Mouse (Mus musculus) cerebellum, adult 9-11 months (tissue): ENCODE results near the gene Sox8.

Experiments
- DNase-seq: peaks from one replicate; pipeline ENCODE4 v3.0.0; 2022

The Sox8 gene

DNA sequence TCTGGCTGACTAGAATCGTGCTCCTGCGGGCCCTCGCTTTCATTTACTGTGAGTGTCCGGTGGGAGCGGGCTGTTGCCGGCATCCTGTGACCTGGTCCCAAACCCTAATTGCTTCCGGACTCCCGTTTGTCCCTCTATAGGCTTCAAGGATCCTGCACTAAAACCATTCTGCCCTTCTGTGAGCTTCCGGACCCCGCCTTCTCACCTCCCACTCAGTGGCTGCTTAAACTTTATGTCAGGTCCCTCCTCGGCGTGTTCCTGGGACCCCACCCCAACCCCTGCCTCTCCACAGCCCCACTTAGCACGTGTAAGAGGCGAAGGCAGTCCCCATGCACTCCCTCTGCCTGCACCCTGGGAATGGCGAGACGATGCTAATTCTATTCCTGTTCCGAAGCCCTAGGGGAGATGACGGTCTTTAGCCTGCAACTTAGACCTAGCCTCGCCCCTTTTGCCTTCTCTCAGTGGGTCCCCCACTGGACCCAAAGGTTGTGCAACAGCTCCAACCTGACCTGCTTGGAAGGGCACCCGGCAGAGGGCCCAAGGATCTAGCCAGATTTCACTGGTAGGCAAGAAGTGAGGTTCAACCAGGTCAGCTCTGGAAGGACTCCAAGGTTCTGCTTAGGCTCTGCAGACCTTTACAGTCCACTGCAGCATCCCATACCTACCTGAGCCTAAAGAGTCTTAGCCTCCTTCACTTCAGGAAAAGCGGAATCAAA is 9.0 kb upstream of the Sox8 start:
- peak; percentile 53 for DNase-seq

DNA sequence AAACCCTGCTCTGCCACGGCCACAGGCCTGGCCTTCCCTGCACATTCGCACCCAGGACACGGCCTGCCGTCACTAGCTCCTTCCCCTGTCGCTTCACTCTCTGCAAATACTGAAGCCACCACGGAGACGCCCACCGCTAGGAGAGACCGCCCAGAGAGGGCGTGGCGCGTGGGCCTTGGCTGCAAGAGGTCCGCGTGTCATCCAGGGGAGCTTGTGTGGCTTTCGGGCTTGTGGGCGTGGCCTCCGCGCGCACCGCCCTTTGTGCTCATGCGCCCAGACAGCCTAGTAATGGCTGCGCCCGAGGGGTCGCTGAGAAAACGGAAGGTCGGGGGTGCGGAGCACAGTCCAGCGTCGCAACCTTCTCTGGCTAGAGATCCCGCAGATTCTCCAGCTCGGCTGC is 8.4 kb upstream of the Sox8 start, which contains the start of gene Lmf1:
Gene Lmf1 (plus strand): TSS at position 166 of the 400 bp plus-strand sequence.
- peak; percentile 97 for DNase-seq

DNA sequence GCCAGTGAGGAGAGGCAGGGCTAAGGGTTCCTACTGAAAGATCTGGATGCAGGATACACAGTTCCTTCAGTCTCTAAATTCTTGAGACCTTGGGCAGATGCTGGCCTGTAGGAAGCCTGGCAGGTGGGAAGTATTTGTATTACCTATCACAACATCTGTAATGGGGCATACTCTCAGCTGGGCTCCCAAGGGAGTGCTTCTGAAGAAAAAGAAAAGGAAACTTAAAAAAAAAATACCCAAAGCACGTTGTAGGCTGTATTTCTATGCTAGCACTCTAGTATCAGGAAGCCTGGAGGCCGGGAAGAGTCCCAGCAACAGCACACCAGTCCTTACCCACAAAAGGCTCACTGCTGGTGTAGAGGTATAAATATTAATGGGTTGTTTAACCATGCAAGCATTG is 7.2 kb upstream of the Sox8 start:
- DNase-seq, result no peak

- DNase-seq, result no peak
Observed at GRCm38 (mm10) chr17:25577263-25577662, 6.8 kb upstream of the Sox8 start.

- DNase-seq, result no peak
Observed at GRCm38 (mm10) chr17:25576034-25576433, 5.5 kb upstream of the Sox8 start.

- no peak for DNase-seq
Observed at GRCm38 (mm10) chr17:25575208-25575971, 4.9 kb upstream of the Sox8 start.

- no peak for DNase-seq
Observed at GRCm38 (mm10) chr17:25571453-25571820, 951 bp upstream of the Sox8 start.

- DNase-seq, result no peak
Observed at GRCm38 (mm10) chr17:25569833-25570647, 446 bp downstream of the Sox8 start.

GRCm38 (mm10) chr17:25568880-25569279 is 1.6 kb downstream of the Sox8 start:
- DNase-seq, result no peak

DNA sequence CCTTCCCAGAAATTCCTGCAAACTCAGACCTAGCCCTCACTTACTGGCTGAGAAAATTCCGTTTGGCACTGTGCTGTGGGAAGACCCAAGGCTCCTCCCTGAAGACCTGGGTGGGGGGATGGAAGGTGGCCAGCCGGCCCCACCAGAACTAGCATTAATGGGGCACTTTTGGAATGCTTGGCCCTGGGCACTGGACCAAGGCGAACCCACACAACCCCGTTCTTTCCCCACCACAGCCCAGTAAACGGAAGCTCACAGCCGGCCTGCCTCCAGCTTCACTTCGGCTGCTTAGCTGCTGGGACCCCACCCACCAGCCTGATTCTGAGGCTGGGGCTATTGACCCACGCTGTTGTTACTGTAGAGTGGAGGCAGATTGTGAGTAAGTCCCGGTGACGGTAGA is 2.3 kb downstream of the Sox8 start:
- DNase-seq, result peak; percentile 34

DNA sequence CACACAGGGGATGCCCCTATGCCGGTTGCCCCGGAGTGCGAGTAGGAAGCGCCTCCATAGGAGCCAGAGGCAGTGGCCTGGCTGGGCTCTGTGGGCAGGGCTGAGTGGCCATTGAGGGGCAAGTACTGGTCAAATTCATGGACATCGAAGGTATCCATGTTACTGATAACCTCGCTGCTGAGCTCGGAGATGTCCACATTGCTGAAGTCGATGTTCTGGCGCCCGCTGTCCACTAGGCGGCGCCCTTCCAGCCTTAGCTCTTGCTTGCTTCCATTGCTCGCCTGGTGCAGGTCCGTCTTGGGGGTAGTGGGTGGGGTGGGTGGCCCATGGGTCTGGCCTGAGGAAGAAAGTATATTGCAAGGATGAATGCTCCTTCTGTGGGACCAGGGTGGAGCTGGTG is 2.7 kb downstream of the Sox8 start:
- peak; percentile 48 for DNase-seq

- no peak for DNase-seq
Observed at GRCm38 (mm10) chr17:25567261-25567660, 3.2 kb downstream of the Sox8 start.

- DNase-seq, result no peak
Observed at GRCm38 (mm10) chr17:25565860-25566600, 4.5 kb downstream of the Sox8 start.

- DNase-seq, result peak; percentile 42
Observed at GRCm38 (mm10) chr17:25565244-25565643, 5.2 kb downstream of the Sox8 start.

DNA sequence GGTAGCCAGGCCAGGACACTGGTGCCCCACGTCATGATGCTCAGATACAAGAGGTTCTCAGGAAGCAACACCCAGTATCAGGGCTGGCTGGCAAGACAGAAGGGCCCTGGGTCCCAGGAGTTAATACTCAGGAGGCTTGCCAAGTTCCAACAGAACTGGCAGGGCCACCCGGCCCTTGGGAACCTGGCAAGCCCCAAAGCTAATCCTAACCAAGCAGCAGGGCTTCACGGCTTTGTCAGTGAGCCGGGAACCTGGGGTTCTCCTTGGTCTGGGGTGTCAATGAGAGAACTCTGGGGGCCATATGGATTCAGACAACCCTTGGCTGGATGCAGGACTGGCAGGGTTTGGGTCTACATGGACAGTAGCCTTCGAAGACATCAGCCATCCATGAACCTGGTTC is 6.0 kb downstream of the Sox8 start:
- peak; percentile 42 for DNase-seq

DNA sequence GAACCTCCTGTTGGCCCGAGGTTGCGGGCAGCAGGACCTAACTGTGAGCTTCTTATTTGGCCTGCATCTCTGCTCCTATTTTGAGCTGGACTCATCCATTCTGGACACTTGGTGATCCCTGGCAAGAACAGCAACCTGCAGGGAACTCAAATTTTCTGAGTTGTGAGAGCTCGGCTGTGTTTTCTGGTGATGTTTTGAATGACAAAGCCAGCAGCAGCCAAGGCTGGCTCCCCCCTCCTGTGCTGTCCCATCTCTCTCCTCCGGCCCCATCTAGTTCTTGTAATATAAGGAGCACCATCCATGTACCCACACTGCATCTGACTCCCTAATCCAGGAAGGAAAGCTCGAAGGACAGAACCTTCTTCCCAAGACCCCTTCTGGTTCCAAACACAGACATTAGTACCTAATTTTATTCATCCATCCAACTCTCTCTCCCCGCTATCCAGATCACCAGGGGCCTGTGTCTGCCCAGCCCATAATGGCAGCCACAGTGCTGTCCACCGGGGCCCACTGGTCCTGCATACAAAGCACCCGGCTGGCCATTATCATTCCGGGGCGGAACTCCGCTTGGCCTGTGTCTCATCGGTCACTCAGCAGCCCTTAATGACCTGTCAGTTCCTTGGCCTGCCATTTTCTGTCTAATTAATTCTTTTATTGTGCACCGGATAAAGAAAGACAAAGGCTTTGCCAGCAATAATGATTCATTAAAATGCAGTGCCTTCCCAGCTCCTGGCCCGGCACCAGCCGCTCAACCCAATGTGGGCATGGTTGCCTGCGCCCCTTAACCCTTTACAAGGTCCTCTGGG is 9.1 kb downstream of the Sox8 start:
- peak; percentile 51 for DNase-seq

GRCm38 (mm10) chr17:25560554-25561222 is 9.8 kb downstream of the Sox8 start:
- DNase-seq, result no peak

DNA sequence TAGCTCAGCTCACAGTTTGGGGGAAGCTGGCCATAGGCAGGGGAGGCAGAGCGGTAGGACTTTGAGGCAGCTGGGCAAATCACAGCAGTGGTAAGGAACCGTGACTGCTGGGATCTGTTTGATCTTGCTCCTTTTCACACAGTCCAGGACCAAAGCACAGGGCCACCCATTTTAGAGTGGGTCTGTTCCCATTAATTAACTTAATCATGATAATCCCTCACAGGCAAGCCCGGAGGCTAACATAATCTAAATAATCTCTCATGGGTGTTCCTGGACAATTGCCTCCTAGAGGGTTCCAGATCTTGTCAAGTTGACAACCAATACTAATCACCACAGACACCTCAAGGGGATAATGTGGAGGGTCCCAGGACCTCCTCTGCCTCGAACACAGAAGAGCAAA is 10.9 kb downstream of the Sox8 start:
- DNase-seq, result no peak

DNA sequence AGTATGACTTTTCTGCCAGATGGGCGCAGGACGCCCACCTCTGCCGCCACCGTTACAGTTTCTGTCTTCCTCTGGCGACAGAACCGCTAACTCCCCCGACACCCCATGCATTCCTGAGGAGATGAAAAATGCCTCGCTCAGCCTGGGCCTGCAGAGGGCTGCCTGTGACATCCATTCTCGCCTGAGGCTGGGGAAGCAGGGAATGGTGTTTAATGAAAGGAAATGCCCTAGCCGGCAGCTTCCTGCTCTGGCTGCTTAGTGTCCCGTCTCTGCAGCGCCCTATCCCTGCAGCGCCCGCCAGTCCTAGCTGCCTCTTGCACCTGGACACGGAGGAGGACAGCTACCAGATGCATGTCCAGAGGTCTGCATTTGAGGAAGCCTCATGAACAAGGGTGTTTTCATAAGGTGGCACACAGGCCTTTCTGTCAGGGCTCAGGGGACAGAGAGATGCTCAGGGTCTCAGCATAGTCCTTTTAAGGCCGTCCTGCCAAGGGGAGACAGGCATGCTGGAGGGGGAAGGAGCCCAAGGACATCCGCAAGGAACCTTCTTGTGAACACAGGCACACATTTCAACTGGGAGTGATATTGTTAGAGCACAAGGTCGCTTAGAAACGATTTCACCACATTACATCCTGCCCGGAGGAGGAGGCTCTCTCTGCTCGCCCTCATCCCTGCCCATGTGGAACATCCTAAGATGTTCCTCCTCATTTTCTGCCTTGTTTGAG is 13.7 kb downstream of the Sox8 start:
- no peak for DNase-seq
